Mouse (Mus musculus) cerebellum, postnatal 4 days (tissue): ENCODE measurements around the gene Lss.

Experiments used
- DNase-seq, 2 experiments: peaks; one replicate each; pipeline ENCODE4 v3.0.0; 2022; ENCODE audit warnings: low spot score in 2 of 2, mixed read lengths in 1 of 2

Gene Lss

GRCm38 (mm10) chr10:76561972-76562371, 30.6 kb downstream of the Lss start, which contains the start of gene Spatc1l:
Spatc1l (plus strand) TSS chr10:76562272.
- DNase-seq, result no peak

GRCm38 (mm10) chr10:76569996-76570685, 38.8 kb downstream of the Lss start:
- no peak for DNase-seq

GRCm38 (mm10) chr10:76571070-76571469, 39.7 kb downstream of the Lss start:
- no peak for DNase-seq

- no peak for DNase-seq
Measured at GRCm38 (mm10) chr10:76572151-76572550, 40.8 kb downstream of the Lss start.

- DNase-seq, result no peak
Measured at GRCm38 (mm10) chr10:76575374-76575773, 44.0 kb downstream of the Lss start, which contains the start of gene Ftcd. Ftcd (plus strand) TSS chr10:76575648.

- DNase-seq, result no peak
Measured at GRCm38 (mm10) chr10:76576920-76577319, 45.5 kb downstream of the Lss start.

GRCm38 (mm10) chr10:76584138-76584537, 52.8 kb downstream of the Lss start:
- no peak for DNase-seq

- DNase-seq, result no peak
Measured at GRCm38 (mm10) chr10:76586190-76586589, 54.8 kb downstream of the Lss start.

- no peak for DNase-seq
Measured at GRCm38 (mm10) chr10:76590197-76590596, 58.8 kb downstream of the Lss start.

GRCm38 (mm10) chr10:76596338-76596737, 65.0 kb downstream of the Lss start:
- DNase-seq, result no peak

- no peak for DNase-seq
Measured at GRCm38 (mm10) chr10:76602690-76603089, 71.3 kb downstream of the Lss start.
